In the genomic region with DNA sequence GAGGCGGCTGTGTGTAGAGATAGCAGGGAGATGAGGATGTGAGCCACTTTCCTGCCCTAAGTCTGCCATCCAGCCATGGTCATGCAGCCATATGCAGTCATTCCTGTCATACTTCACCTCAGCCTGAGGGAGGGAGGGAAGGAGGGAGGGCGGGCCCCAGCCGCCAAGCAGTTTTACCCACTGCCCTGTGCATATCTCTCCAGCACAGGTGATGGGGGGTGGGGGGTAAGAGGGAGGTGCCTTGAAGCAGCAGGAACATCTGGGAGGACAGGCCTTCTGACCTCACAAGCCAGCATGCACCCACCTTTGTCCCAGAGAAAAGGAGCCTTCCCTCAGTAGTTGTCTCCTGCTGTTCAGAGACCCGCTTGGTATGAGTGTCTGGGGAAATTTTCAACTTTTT, we compare ENCODE assay signal across 11 mouse cellular contexts. TPM values are rescaled to one million over a fixed set of nuclear protein-coding genes. Genes with fewer than 3 reads are reported as not detected.
DNase-seq lines count a peak whose midpoint lies in the region; ATAC-seq and TF ChIP-seq lines count a peak whose summit lies in the region.
"Had no signal": no experiment of that assay in that cellular context is flagged by ENCODE, and none has a peak within 500 bp of the region (broad histone marks: within the 10 kb centered on the region; RNA-seq: fewer than 3 reads in every experiment).

No protein-coding gene starts in this region.

- H3K9me3 ChIP-seq in forebrain, embryonic 10.5 days = no peaks in the 10 kb centered on the region
- H3K9me3 ChIP-seq in forebrain, embryonic 12.5 days = no peaks in the 10 kb centered on the region
- H3K9me3 ChIP-seq in liver, embryonic 15.5 days (replicated peaks) = no peaks in the 10 kb centered on the region
- H3K9me3 ChIP-seq: embryonic facial prominence, embryonic 12.5 days; heart, embryonic 15.5 days had no signal

- peaks cover 22% of the 10 kb centered on the region for H3K4me1 ChIP-seq in forebrain, embryonic 10.5 days
- peaks cover 8% of the 10 kb centered on the region for H3K4me1 ChIP-seq in forebrain, embryonic 12.5 days
- peaks cover 79% of the 10 kb centered on the region for H3K4me1 ChIP-seq in liver, embryonic 15.5 days (replicated peaks)
- peaks cover 5% of the 10 kb centered on the region; the same call in 1 of the 2 replicates for H3K4me1 ChIP-seq in thymus, adult 2 months (replicated peaks; ENCODE audit: control insufficient read depth, insufficient read depth, low read length)

- H3K27ac ChIP-seq in forebrain, embryonic 10.5 days = 0 out of 2 replicates have a peak overlapping the region, but pooled peaks have one; percentile 44
- H3K27ac ChIP-seq in forebrain, embryonic 12.5 days = no peak overlapping the region
- peak overlapping the region; percentile 99 for H3K27ac ChIP-seq in liver, embryonic 15.5 days (replicated peaks)
- no peak overlapping the region for H3K27ac ChIP-seq in thymus, adult 2 months (ENCODE audit: control insufficient read depth, insufficient read depth, low read length)
- H3K27ac ChIP-seq: embryonic facial prominence, embryonic 12.5 days; heart, embryonic 15.5 days had no signal

- H3K4me2 ChIP-seq in forebrain, embryonic 12.5 days = no peak overlapping the region
- H3K4me2 ChIP-seq in liver, embryonic 15.5 days = peak overlapping the region; percentile 69
- H3K4me2 ChIP-seq: embryonic facial prominence, embryonic 12.5 days; heart, embryonic 15.5 days had no signal

- H3K9ac ChIP-seq in forebrain, embryonic 12.5 days = no peak overlapping the region
- peak overlapping the region; percentile 67 for H3K9ac ChIP-seq in liver, embryonic 15.5 days
- H3K9ac ChIP-seq: embryonic facial prominence, embryonic 12.5 days; heart, embryonic 15.5 days had no signal

- peak; percentile 27 for DNase-seq in forebrain, embryonic 10.5 days (ENCODE audit: extremely low spot score, low spot score)
- DNase-seq in spleen, adult 12 weeks (ENCODE audit: low spot score) = peak; percentile 58
- no peak for DNase-seq in spleen, adult 18-20 months
- peak; percentile 49 for DNase-seq in yolk sac, embryonic 10.5 days (ENCODE audit: low spot score)
- DNase-seq in ovary, postnatal 36 days (ENCODE audit: low spot score) = no peak
- DNase-seq in thymus, adult 2 months = no peak
- DNase-seq: cerebellum, adult 11 months had no signal

- no peak for TF ChIP-seq CTCF in thymus, adult 2 months (IDR thresholded peaks at IDR 0.05; ENCODE audit: borderline replicate concordance, control insufficient read depth, extremely low read depth, insufficient read depth, low read length, poor library complexity)

- no peak overlapping the region for H3K4me3 ChIP-seq in forebrain, embryonic 10.5 days
- no peak overlapping the region for H3K4me3 ChIP-seq in forebrain, embryonic 12.5 days (replicated peaks)
- H3K4me3 ChIP-seq in liver, embryonic 15.5 days (replicated peaks) = peak overlapping the region; percentile 53
- no peak overlapping the region for H3K4me3 ChIP-seq in thymus, adult 2 months (ENCODE audit: control insufficient read depth, insufficient read depth, low read length)
- H3K4me3 ChIP-seq: embryonic facial prominence, embryonic 12.5 days; heart, embryonic 15.5 days had no signal

- TF ChIP-seq POLR2A in thymus, adult 2 months (IDR thresholded peaks at IDR 0.05; ENCODE audit: control insufficient read depth, extremely low read depth, insufficient read depth, low read length, poor library complexity) = no peak

- WGBS in forebrain, embryonic 10.5 days = 61% methylated on average over 4 of the region's 4 CpGs
- 54% methylated on average over 4 of the region's 4 CpGs for WGBS in forebrain, embryonic 12.5 days
- WGBS in liver, embryonic 15.5 days (ENCODE audit: insufficient replicate concordance) = 34% methylated on average over 4 of the region's 4 CpGs
- 95% methylated on average over 4 of the region's 4 CpGs for WGBS in thymus, adult 2 months

- no peaks in the 10 kb centered on the region for H3K27me3 ChIP-seq in forebrain, embryonic 10.5 days (ENCODE audit: poor library complexity, severe bottlenecking)
- H3K27me3 ChIP-seq in forebrain, embryonic 12.5 days = no peaks in the 10 kb centered on the region
- H3K27me3 ChIP-seq in liver, embryonic 15.5 days = no peaks in the 10 kb centered on the region
- H3K27me3 ChIP-seq in thymus, adult 2 months (ENCODE audit: control insufficient read depth, insufficient read depth, low read length) = no peaks in the 10 kb centered on the region
- H3K27me3 ChIP-seq: embryonic facial prominence, embryonic 12.5 days; heart, embryonic 15.5 days had no signal

- H3K36me3 ChIP-seq in forebrain, embryonic 10.5 days (replicated peaks) = 0 out of 2 replicates have a peak, but pooled peaks cover 2% of the 10 kb centered on the region
- H3K36me3 ChIP-seq in forebrain, embryonic 12.5 days (replicated peaks) = no peaks in the 10 kb centered on the region
- peaks cover 10% of the 10 kb centered on the region; the same call in 1 of the 2 replicates for H3K36me3 ChIP-seq in liver, embryonic 15.5 days (replicated peaks)
- H3K36me3 ChIP-seq in thymus, adult 2 months (ENCODE audit: control insufficient read depth, insufficient read depth, low read length) = no peaks in the 10 kb centered on the region
- H3K36me3 ChIP-seq: embryonic facial prominence, embryonic 12.5 days; heart, embryonic 15.5 days had no signal

- no peak for ATAC-seq in forebrain, embryonic 12.5 days (ENCODE audit: low FRiP score)
- peak; percentile 88 for ATAC-seq in liver, embryonic 15.5 days (ENCODE audit: insufficient read depth)

RNA-seq across cellular contexts. Expression of a gene that starts 4.5 kb away (rescaled TPM):
- polyA plus RNA-seq in forebrain, embryonic 10.5 days (2016; fragmentation: Nextera tagmentation; extraction: Ambion mirVana) = 26.3 and 28.1 TPM in 2 replicates
- polyA plus RNA-seq in forebrain, embryonic 12.5 days (2016; fragmentation: Nextera tagmentation; extraction: Ambion mirVana) = 46.7 and 48.8 TPM in 2 replicates
- polyA plus RNA-seq in liver, embryonic 15.5 days (2015; fragmentation: Nextera tagmentation; extraction: Ambion mirVana) = 40.8 and 45.0 TPM in 2 replicates
- 62.4 and 74.9 TPM in 2 replicates for polyA plus RNA-seq in thymus, adult 2 months (2012; rRNA removed)

Comparison
In these comparisons a context has a peak if more than half of its experiments do, and no peak if none do; other contexts are left out.
1. DNase-seq: peak in forebrain, embryonic 10.5 days (single experiment), spleen, adult 12 weeks (single experiment) and yolk sac, embryonic 10.5 days (single experiment); none in spleen, adult 18-20 months (0 of 2), ovary, postnatal 36 days (single experiment) and thymus, adult 2 months (single experiment).
2. H3K27ac ChIP-seq: peak in forebrain, embryonic 10.5 days (single experiment) and liver, embryonic 15.5 days (single experiment); none in forebrain, embryonic 12.5 days (single experiment) and thymus, adult 2 months (single experiment).